Mouse (Mus musculus): ENCODE measurements around the gene Selenom. TPM values are rescaled to one million over a fixed set of nuclear protein-coding genes. Genes with fewer than 3 reads are reported as not detected.

Gene Selenom
- total RNA-seq (2014; rRNA removed) (244 and 290 TPM in 2 replicates), polyA plus RNA-seq (2015; fragmentation: Nextera tagmentation; extraction: Ambion mirVana) (298 and 349 TPM in 2 replicates)

DNA sequence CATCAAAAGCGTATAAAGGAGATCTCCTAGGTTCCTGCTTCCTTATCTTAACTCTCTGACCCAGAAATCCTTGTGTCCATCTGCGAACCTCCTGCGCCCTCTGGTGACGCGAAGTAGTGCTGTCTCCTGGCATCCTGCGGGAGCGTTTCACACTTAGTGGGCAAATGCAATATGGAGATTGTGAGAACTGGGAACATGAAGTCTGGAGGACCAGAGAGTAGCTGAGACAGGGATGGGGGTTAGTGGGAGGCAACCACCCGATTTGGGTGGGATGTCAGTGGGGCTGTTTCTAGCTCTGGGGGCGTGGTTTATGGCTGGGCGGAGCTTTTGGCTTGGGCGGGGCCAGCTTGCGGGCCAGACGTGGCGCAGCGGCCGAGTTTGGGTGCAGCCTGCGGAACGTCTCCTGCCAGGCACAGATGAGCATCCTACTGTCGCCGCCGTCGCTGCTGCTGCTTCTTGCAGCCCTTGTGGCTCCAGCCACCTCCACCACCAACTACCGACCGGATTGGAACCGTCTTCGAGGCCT lies at the start of gene Selenom:
Gene Selenom (plus strand): TSS at position 156 of the 526 bp plus-strand sequence.
- peak within 1 kb of the TSS; percentile 67 for H3K9ac ChIP-seq (replicated peaks; ENCODE audit: low read length, poor library complexity, severe bottlenecking)
- no peaks in the 10 kb centered on the region for H3K36me3 ChIP-seq (ENCODE audit: insufficient read depth, low read length)
- WGBS, result under 1% methylated on average over 25 of the region's 26 CpGs
- peak; percentile 67 for ATAC-seq (ENCODE audit: low FRiP score)
- H3K4me1 ChIP-seq (ENCODE audit: insufficient read depth, low read length), result peaks cover 10% of the 10 kb centered on the region; the same call in 1 of the 2 replicates
- peak; percentile 98 for TF ChIP-seq CTCF (IDR thresholded peaks at IDR 0.05)
- H3K9me3 ChIP-seq (ENCODE audit: low read length), result no peaks in the 10 kb centered on the region
- peak within 1 kb of the TSS; percentile 62; the same call in 1 of the 2 replicates for H3K27ac ChIP-seq (ENCODE audit: low read depth, low read length)
- H3K4me3 ChIP-seq (ENCODE audit: low read depth, low read length), result peak within 1 kb of the TSS; percentile 54
- H3K27me3 ChIP-seq (ENCODE audit: insufficient read depth, low read length), result no peaks in the 10 kb centered on the region
- DNase-seq (ENCODE audit: low spot score), result peak; percentile 90
- H3K4me2 ChIP-seq (ENCODE audit: low read depth, low read length, poor library complexity, severe bottlenecking), result peak within 1 kb of the TSS; percentile 80

DNA sequence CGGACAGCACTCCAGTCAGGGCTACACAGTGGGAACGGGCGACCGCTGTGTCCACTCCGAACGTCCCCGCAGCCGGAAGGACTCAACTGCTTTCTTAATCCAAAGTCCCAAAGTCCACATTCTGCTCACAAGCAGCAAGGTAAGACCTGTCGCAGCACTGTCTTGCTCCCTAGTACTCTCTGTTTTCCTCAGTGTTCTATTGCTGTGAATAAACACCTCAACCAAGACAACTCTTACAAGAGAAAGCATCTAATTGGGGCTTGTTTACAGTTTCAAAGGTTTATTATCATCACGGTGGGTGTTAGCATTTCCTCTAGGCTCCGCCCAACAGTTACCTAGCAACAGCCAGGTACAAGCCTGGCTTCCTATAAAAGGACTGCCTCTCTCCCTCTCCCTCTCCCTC lies 43.0 kb upstream of the Selenom start:
- H3K27ac ChIP-seq (ENCODE audit: low read depth, low read length), result no peak overlapping the region
- H3K36me3 ChIP-seq (ENCODE audit: insufficient read depth, low read length), result no peaks in the 10 kb centered on the region
- H3K27me3 ChIP-seq (ENCODE audit: insufficient read depth, low read length), result no peaks in the 10 kb centered on the region
- no peak overlapping the region for H3K4me2 ChIP-seq (ENCODE audit: low read depth, low read length, poor library complexity, severe bottlenecking)
- 30% methylated on average over 11 of the region's 11 CpGs for WGBS
- ATAC-seq (ENCODE audit: low FRiP score) (no peak), DNase-seq (ENCODE audit: low spot score) (no peak)
- no peaks in the 10 kb centered on the region for H3K9me3 ChIP-seq (ENCODE audit: low read length)
- no peak overlapping the region for H3K9ac ChIP-seq (replicated peaks; ENCODE audit: low read length, poor library complexity, severe bottlenecking)
- no peaks in the 10 kb centered on the region for H3K4me1 ChIP-seq (ENCODE audit: insufficient read depth, low read length)
- H3K4me3 ChIP-seq (ENCODE audit: low read depth, low read length), result no peak overlapping the region
- no peak for TF ChIP-seq CTCF (IDR thresholded peaks at IDR 0.05)

DNA sequence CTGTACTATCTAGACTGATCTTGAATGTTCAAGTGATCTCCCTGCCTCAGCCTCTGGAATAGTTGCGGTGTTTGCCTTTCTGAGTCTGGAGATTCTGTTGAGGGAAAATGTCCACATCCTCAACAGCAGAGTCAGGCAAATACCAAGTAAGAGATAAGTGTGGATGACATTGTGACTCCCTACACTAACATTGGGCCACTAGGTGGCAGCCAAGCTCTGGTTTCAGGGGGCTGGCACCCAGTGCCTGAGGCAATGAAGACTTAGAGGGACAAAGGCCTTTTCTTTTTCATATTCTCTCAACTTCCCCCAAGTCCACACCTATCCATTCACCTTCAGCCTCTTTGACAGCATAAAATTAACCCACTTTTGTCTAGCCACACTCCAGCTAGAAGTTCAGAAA lies 42.0 kb upstream of the Selenom start:
- H3K27ac ChIP-seq (ENCODE audit: low read depth, low read length), result no peak overlapping the region
- TF ChIP-seq CTCF (IDR thresholded peaks at IDR 0.05), result peak; percentile 92

DNA sequence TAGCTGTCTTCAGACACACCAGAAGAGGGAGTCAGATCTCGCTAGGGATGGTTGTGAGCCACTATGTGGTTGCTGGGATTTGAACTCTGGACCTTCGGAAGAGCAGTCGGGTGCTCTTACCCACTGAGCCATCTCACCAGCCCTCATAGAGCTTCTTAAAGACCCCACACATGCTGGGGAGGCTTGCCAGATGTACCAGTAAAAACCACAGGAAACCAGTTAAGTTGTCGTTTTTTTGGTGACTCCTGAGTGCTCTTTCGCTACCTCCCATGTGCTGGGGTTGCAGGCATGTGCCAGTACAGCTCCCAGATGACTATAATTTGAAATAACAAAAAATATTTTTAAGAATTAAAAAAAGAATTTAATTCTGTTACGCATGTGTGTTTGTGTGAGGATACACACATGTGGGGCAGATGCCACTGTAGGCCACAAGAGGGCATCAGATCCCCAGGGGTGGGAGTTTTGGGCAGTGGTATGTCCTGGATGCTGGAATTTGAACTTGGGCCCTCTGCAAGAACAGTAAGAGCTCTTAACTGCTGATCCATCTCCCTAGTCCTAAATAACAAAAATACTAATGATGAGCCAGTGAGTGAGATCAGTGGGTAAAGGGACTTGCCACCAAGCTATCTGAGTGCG lies 39.9 kb upstream of the Selenom start:
- no peak for DNase-seq (ENCODE audit: low spot score)
- 89% methylated on average over 7 of the region's 7 CpGs for WGBS
- H3K27ac ChIP-seq (ENCODE audit: low read depth, low read length), result no peak overlapping the region
- no peaks in the 10 kb centered on the region for H3K27me3 ChIP-seq (ENCODE audit: insufficient read depth, low read length)
- peak; percentile 60 for TF ChIP-seq CTCF (IDR thresholded peaks at IDR 0.05)
- H3K4me1 ChIP-seq (ENCODE audit: insufficient read depth, low read length), result no peaks in the 10 kb centered on the region
- H3K9me3 ChIP-seq (ENCODE audit: low read length), result no peaks in the 10 kb centered on the region
- H3K4me3 ChIP-seq (ENCODE audit: low read depth, low read length), result no peak overlapping the region
- H3K36me3 ChIP-seq (ENCODE audit: insufficient read depth, low read length), result no peaks in the 10 kb centered on the region
- no peak overlapping the region for H3K9ac ChIP-seq (replicated peaks; ENCODE audit: low read length, poor library complexity, severe bottlenecking)
- ATAC-seq (ENCODE audit: low FRiP score), result no peak
- no peak overlapping the region for H3K4me2 ChIP-seq (ENCODE audit: low read depth, low read length, poor library complexity, severe bottlenecking)

More for the DNA sequence above, 42.0 kb upstream of the Selenom start:
- WGBS, result 39% methylated on average over 1 of the region's 1 CpGs
- Histone ChIP-seq H3K9me3 (ENCODE audit: low read length) (no peaks in the 10 kb centered on the region), H3K4me2 (ENCODE audit: low read depth, low read length, poor library complexity, severe bottlenecking) (no peak overlapping the region), H3K9ac (replicated peaks; ENCODE audit: low read length, poor library complexity, severe bottlenecking) (no peak overlapping the region), H3K36me3 (ENCODE audit: insufficient read depth, low read length) (no peaks in the 10 kb centered on the region), H3K4me3 (ENCODE audit: low read depth, low read length) (no peak overlapping the region), H3K4me1 (ENCODE audit: insufficient read depth, low read length) (no peaks in the 10 kb centered on the region), H3K27me3 (ENCODE audit: insufficient read depth, low read length) (no peaks in the 10 kb centered on the region)
- peak; percentile 93 for DNase-seq (ENCODE audit: low spot score)
- ATAC-seq (ENCODE audit: low FRiP score), result no peak

DNA sequence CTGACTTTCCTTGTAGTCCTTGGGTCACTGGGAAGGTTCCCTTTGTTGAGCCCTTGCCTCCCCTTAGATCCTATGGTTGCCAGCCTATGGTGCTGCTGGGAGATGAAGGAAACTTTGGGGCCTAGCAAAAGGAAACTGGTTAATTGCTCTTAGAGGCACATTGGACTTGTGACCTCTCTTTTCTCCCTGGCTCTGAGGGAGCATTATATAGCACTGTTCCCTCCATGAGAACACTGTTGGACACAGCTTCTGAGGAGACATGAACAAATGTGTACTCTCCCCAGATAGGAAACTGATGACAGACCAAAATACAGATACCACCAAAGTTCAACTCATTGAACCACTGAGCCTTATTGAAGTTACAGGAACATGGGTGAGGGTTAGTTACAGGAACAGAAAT lies 39.0 kb upstream of the Selenom start:
- H3K9ac ChIP-seq (replicated peaks; ENCODE audit: low read length, poor library complexity, severe bottlenecking), result no peak overlapping the region
- H3K27ac ChIP-seq (ENCODE audit: low read depth, low read length), result no peak overlapping the region
- H3K27me3 ChIP-seq (ENCODE audit: insufficient read depth, low read length), result no peaks in the 10 kb centered on the region
- H3K4me3 ChIP-seq (ENCODE audit: low read depth, low read length), result no peak overlapping the region
- DNase-seq (ENCODE audit: low spot score) (no peak), ATAC-seq (ENCODE audit: low FRiP score) (no peak)
- H3K4me1 ChIP-seq (ENCODE audit: insufficient read depth, low read length), result no peaks in the 10 kb centered on the region
- TF ChIP-seq CTCF (IDR thresholded peaks at IDR 0.05), result no peak
- no peaks in the 10 kb centered on the region for H3K9me3 ChIP-seq (ENCODE audit: low read length)
- no peak overlapping the region for H3K4me2 ChIP-seq (ENCODE audit: low read depth, low read length, poor library complexity, severe bottlenecking)
- no peaks in the 10 kb centered on the region for H3K36me3 ChIP-seq (ENCODE audit: insufficient read depth, low read length)

DNA sequence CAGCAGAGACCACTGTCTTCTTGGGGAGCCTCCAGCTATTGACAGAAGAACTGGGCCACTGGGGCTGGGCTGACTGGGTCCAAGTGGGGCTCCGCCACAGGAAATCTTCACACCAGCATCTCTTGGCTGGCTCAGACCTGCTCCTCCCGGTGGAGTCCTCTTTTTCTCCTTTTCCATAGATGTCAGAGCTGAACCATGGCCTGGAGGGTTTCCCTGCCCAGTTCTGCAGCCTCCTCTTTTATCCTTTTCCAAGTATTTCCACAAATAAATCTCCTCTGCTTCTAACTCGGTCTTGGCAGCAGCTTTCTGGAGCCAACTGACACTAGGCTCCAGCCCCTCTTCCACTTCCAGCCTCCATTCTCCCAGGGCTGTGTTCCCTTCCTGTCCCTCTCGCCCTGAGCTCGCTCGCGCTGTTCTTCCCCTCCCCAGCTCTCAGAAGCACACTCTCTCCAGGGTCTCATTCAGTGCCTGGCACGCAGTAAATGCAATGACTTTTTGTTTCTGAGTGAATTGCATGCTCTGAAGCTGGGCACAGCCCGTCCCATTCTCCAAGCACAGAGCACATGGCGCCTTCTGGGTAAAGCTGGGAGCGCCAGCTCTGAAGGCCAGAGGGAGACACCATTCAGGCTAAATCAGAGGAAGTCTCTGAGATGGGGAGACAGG lies 30.4 kb upstream of the Selenom start:
- Histone ChIP-seq H3K36me3 (ENCODE audit: insufficient read depth, low read length) (no peaks in the 10 kb centered on the region), H3K4me2 (ENCODE audit: low read depth, low read length, poor library complexity, severe bottlenecking) (no peak overlapping the region), H3K4me3 (ENCODE audit: low read depth, low read length) (no peak overlapping the region), H3K4me1 (ENCODE audit: insufficient read depth, low read length) (no peaks in the 10 kb centered on the region), H3K9me3 (ENCODE audit: low read length) (no peaks in the 10 kb centered on the region), H3K27me3 (ENCODE audit: insufficient read depth, low read length) (no peaks in the 10 kb centered on the region), H3K9ac (replicated peaks; ENCODE audit: low read length, poor library complexity, severe bottlenecking) (no peak overlapping the region), H3K27ac (ENCODE audit: low read depth, low read length) (peak overlapping the region; percentile 2)
- 56% methylated on average over 11 of the region's 11 CpGs for WGBS
- peak; percentile 74 for DNase-seq (ENCODE audit: low spot score)
- TF ChIP-seq CTCF (IDR thresholded peaks at IDR 0.05), result no peak
- ATAC-seq (ENCODE audit: low FRiP score), result peak; percentile 84

Measured in midbrain, postnatal 0 days (tissue).